Mouse (Mus musculus): ENCODE results near the gene Art1. TPM values are rescaled to one million over a fixed set of nuclear protein-coding genes. Genes with fewer than 3 reads are reported as not detected.
A peak's percentile ranks its signal among the peaks of the same experiment; 100 is the strongest.

The Art1 gene
- polyA plus RNA-seq, 1 experiment = 0.99 TPM

DNA sequence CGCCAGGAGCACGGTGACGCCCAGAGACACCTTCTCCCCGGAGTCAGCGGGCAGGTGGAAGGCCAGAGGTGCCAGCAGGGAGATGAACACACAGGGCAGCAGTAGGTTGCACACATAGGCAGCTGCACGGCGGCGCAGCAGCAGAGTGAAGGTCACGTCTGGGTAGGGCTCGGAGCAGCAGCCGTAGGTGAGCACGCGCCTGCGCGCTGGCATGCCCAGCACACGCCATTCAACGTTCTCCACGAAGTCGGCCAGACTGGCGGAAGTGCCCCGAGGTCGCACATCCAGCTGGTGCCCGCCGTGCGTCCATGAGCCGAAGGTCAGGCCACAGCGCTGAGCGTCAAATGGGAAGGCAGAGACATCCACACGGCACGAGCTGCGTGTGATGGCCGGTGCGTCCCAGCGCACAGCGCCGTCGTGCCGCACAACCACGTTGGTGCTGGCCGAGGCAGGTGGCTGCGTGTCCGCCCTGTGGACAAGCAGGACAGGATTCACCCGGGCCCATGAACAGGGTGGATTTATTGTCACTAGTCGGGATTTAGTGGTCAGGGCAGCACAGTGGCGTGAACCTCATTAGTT lies 11.7 kb downstream of the Art1 start:
- H3K4me3 ChIP-seq (ENCODE audit: low read depth, low read length) = peak overlapping the region; percentile 20
- no peaks in the 10 kb centered on the region for H3K36me3 ChIP-seq (ENCODE audit: control insufficient read depth, insufficient read depth, low read length, poor library complexity, severe bottlenecking)
- no peaks in the 10 kb centered on the region for H3K4me1 ChIP-seq (ENCODE audit: control insufficient read depth, insufficient read depth, low read length)
- H3K27ac ChIP-seq (ENCODE audit: insufficient read depth, low read length) = no peak overlapping the region
- no peaks in the 10 kb centered on the region for H3K9me3 ChIP-seq (replicated peaks; ENCODE audit: control insufficient read depth, insufficient read depth, low read length, poor library complexity, severe bottlenecking)
- no peaks in the 10 kb centered on the region for H3K27me3 ChIP-seq (ENCODE audit: control insufficient read depth, insufficient read depth, low read length, poor library complexity, severe bottlenecking)
- H3K9ac ChIP-seq (ENCODE audit: low read depth, poor library complexity, severe bottlenecking) = no peak overlapping the region
- TF ChIP-seq POLR2A (IDR thresholded peaks at IDR 0.05; ENCODE audit: insufficient read depth, low read length) (no peak), CTCF (IDR thresholded peaks at IDR 0.05; ENCODE audit: low read depth, low read length) (no peak), EP300 (IDR thresholded peaks at IDR 0.05; ENCODE audit: insufficient read depth, low read depth, low read length) (no peak)

DNA sequence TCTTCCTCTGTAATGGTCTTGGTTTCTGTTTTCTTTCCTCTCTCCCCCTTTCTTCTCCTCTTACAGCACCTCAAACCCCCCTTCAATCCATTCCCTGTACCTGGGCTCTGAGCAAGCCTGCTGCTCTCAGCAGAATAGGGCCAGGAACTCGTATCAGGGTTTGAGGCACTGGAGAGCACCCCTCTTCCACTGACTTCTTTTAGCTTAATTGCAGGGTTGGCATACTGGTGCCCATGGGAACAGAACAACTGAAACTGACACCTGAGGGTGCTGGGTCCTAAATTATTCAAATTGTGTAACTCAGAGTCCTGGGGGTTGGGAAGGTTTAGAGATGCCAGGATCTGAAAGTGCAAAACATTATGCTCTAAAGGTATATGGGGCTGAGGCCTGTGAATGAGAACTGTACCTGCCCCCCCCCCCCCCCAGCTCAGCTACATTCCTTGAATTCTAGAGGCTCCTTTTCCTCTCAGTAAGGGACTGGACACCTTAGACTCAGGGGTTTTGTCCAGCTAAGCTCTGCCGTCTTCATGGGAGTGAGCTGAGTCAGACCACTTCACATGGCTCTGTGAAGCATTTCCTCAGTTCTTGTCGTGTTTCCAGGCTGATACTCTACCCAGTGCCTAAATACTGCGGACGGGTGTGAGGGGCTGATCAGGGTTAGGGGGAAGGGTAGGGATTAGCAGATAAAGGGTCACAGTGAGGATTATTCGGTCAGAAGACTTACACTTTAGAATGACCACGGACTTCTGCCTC lies 15.2 kb downstream of the Art1 start, which contains the start of gene Chrna10:
TSS of gene Chrna10 (minus strand) at position 250 of the 753 bp plus-strand sequence.
- Histone ChIP-seq H3K36me3 (ENCODE audit: control insufficient read depth, insufficient read depth, low read length, poor library complexity, severe bottlenecking) (peaks cover 21% of the 10 kb centered on the region), H3K4me1 (ENCODE audit: control insufficient read depth, insufficient read depth, low read length) (no peaks in the 10 kb centered on the region), H3K27me3 (ENCODE audit: control insufficient read depth, insufficient read depth, low read length, poor library complexity, severe bottlenecking) (no peaks in the 10 kb centered on the region), H3K9ac (ENCODE audit: low read depth, poor library complexity, severe bottlenecking) (no peak within 1 kb of the TSS), H3K27ac (ENCODE audit: insufficient read depth, low read length) (no peak within 1 kb of the TSS), H3K4me3 (ENCODE audit: low read depth, low read length) (no peak within 1 kb of the TSS), H3K9me3 (replicated peaks; ENCODE audit: control insufficient read depth, insufficient read depth, low read length, poor library complexity, severe bottlenecking) (no peaks in the 10 kb centered on the region)
- TF ChIP-seq POLR2A (IDR thresholded peaks at IDR 0.05; ENCODE audit: insufficient read depth, low read length) (no peak), EP300 (IDR thresholded peaks at IDR 0.05; ENCODE audit: insufficient read depth, low read depth, low read length) (no peak), CTCF (IDR thresholded peaks at IDR 0.05; ENCODE audit: low read depth, low read length) (no peak)

DNA sequence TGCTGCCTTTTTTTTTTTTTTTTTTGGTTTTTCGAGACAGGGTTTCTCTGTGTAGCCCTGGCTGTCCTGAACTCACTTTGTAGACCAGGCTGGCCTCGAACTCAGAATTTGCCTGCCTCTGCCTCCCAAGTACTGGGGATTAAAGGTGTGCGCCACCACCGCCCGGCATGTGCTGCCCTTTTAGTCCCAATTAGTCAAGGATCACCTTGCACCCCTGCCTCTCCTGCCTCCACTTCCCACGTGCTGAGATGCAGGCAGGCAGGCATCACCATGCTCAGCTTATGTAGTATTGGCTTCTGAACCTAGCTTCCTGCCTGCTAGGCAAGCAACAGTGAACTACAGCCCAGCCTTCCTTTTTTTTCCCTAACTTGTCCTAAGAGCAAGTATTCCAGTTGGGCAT lies 15.8 kb downstream of the Art1 start:
- Histone ChIP-seq H3K9ac (ENCODE audit: low read depth, poor library complexity, severe bottlenecking) (no peak overlapping the region), H3K27me3 (ENCODE audit: control insufficient read depth, insufficient read depth, low read length, poor library complexity, severe bottlenecking) (no peaks in the 10 kb centered on the region), H3K27ac (ENCODE audit: insufficient read depth, low read length) (no peak overlapping the region), H3K9me3 (replicated peaks; ENCODE audit: control insufficient read depth, insufficient read depth, low read length, poor library complexity, severe bottlenecking) (no peaks in the 10 kb centered on the region), H3K4me1 (ENCODE audit: control insufficient read depth, insufficient read depth, low read length) (no peaks in the 10 kb centered on the region), H3K4me3 (ENCODE audit: low read depth, low read length) (no peak overlapping the region), H3K36me3 (ENCODE audit: control insufficient read depth, insufficient read depth, low read length, poor library complexity, severe bottlenecking) (peaks cover 27% of the 10 kb centered on the region)
- TF ChIP-seq EP300 (IDR thresholded peaks at IDR 0.05; ENCODE audit: insufficient read depth, low read depth, low read length) (no peak), CTCF (IDR thresholded peaks at IDR 0.05; ENCODE audit: low read depth, low read length) (no peak), POLR2A (IDR thresholded peaks at IDR 0.05; ENCODE audit: insufficient read depth, low read length) (no peak)

DNA sequence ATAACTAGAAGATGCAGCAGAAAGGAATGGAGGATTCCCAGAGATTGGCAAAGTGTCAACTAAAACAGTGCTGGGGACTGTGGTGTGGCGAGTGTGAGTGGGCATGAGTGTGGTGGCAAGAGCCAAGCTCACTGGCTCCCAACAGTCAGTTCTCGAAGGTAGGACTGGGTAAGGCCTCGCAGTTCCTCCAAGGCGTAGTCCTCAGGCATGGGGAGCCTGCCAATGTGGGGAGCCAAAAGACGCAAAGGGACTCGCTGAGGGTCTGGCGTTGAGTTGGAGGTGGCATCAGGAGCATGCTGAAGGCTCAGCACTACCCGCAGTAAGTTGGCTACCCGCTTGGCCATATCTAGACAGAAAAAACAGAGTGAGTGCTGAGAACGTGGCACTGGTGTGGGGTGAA lies 18.8 kb downstream of the Art1 start:
- no peaks in the 10 kb centered on the region for H3K27me3 ChIP-seq (ENCODE audit: control insufficient read depth, insufficient read depth, low read length, poor library complexity, severe bottlenecking)
- no peak for TF ChIP-seq EP300 (IDR thresholded peaks at IDR 0.05; ENCODE audit: insufficient read depth, low read depth, low read length)
- TF ChIP-seq POLR2A (IDR thresholded peaks at IDR 0.05; ENCODE audit: insufficient read depth, low read length) = no peak
- TF ChIP-seq CTCF (IDR thresholded peaks at IDR 0.05; ENCODE audit: low read depth, low read length) = no peak
- no peaks in the 10 kb centered on the region for H3K4me1 ChIP-seq (ENCODE audit: control insufficient read depth, insufficient read depth, low read length)
- peaks cover 57% of the 10 kb centered on the region for H3K36me3 ChIP-seq (ENCODE audit: control insufficient read depth, insufficient read depth, low read length, poor library complexity, severe bottlenecking)
- H3K4me3 ChIP-seq (ENCODE audit: low read depth, low read length) = no peak overlapping the region
- no peak overlapping the region for H3K27ac ChIP-seq (ENCODE audit: insufficient read depth, low read length)
- no peaks in the 10 kb centered on the region for H3K9me3 ChIP-seq (replicated peaks; ENCODE audit: control insufficient read depth, insufficient read depth, low read length, poor library complexity, severe bottlenecking)
- no peak overlapping the region for H3K9ac ChIP-seq (ENCODE audit: low read depth, poor library complexity, severe bottlenecking)

DNA sequence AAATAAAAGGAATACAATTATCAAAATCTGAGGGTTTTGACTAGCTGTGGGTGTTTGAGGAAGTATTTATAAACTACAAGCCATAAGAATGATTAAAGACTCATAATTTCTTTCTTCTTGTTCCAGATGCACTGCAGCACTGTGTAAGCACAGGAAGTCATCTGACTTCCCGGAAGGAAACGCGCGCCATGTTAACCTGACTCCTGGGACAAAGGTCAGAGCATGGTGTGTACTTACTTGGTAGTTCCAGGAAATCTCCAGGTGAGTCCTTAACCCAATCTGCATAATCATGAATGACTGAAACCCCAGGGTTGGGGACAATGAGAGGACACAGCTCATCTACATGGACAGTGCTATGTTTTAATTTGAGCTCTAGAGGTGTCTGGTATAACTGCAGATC lies 30.9 kb downstream of the Art1 start:
- Histone ChIP-seq H3K9me3 (replicated peaks; ENCODE audit: control insufficient read depth, insufficient read depth, low read length, poor library complexity, severe bottlenecking) (no peaks in the 10 kb centered on the region), H3K27ac (ENCODE audit: insufficient read depth, low read length) (no peak overlapping the region)

DNA sequence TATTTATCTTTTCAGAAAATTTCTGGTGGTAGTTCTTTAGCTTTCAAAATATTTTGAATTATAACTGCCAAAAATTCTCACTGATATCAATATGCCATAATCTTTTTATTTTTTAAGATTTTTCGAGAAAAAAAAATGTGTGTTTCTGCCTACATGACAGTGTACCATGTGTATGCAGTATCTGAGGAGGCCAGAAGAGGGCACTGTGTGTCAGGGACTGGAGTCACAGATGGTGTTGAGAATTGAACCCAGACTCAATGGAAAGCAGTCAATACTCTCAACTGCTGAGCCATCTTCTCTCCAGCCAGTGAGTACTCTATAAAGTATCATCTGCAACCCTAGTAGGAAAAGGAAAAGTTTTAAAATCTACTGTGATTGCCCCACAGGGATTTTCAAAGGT lies 35.9 kb downstream of the Art1 start:
- Histone ChIP-seq H3K27ac (ENCODE audit: insufficient read depth, low read length) (no peak overlapping the region), H3K27me3 (ENCODE audit: control insufficient read depth, insufficient read depth, low read length, poor library complexity, severe bottlenecking) (no peaks in the 10 kb centered on the region), H3K4me3 (ENCODE audit: low read depth, low read length) (no peak overlapping the region), H3K9ac (ENCODE audit: low read depth, poor library complexity, severe bottlenecking) (no peak overlapping the region), H3K9me3 (replicated peaks; ENCODE audit: control insufficient read depth, insufficient read depth, low read length, poor library complexity, severe bottlenecking) (no peaks in the 10 kb centered on the region), H3K36me3 (ENCODE audit: control insufficient read depth, insufficient read depth, low read length, poor library complexity, severe bottlenecking) (peaks cover 66% of the 10 kb centered on the region), H3K4me1 (ENCODE audit: control insufficient read depth, insufficient read depth, low read length) (no peaks in the 10 kb centered on the region)
- TF ChIP-seq CTCF (IDR thresholded peaks at IDR 0.05; ENCODE audit: low read depth, low read length) = peak; percentile 13
- no peak for TF ChIP-seq EP300 (IDR thresholded peaks at IDR 0.05; ENCODE audit: insufficient read depth, low read depth, low read length)

More for the DNA sequence above, 30.9 kb downstream of the Art1 start:
- TF ChIP-seq POLR2A (IDR thresholded peaks at IDR 0.05; ENCODE audit: insufficient read depth, low read length) (no peak), CTCF (IDR thresholded peaks at IDR 0.05; ENCODE audit: low read depth, low read length) (no peak), EP300 (IDR thresholded peaks at IDR 0.05; ENCODE audit: insufficient read depth, low read depth, low read length) (no peak)
- Histone ChIP-seq H3K4me3 (ENCODE audit: low read depth, low read length) (no peak overlapping the region), H3K4me1 (ENCODE audit: control insufficient read depth, insufficient read depth, low read length) (no peaks in the 10 kb centered on the region), H3K36me3 (ENCODE audit: control insufficient read depth, insufficient read depth, low read length, poor library complexity, severe bottlenecking) (peaks cover 71% of the 10 kb centered on the region), H3K9ac (ENCODE audit: low read depth, poor library complexity, severe bottlenecking) (no peak overlapping the region), H3K27me3 (ENCODE audit: control insufficient read depth, insufficient read depth, low read length, poor library complexity, severe bottlenecking) (no peaks in the 10 kb centered on the region)

All from ES-Bruce4 (cell line).